In the genomic region with DNA sequence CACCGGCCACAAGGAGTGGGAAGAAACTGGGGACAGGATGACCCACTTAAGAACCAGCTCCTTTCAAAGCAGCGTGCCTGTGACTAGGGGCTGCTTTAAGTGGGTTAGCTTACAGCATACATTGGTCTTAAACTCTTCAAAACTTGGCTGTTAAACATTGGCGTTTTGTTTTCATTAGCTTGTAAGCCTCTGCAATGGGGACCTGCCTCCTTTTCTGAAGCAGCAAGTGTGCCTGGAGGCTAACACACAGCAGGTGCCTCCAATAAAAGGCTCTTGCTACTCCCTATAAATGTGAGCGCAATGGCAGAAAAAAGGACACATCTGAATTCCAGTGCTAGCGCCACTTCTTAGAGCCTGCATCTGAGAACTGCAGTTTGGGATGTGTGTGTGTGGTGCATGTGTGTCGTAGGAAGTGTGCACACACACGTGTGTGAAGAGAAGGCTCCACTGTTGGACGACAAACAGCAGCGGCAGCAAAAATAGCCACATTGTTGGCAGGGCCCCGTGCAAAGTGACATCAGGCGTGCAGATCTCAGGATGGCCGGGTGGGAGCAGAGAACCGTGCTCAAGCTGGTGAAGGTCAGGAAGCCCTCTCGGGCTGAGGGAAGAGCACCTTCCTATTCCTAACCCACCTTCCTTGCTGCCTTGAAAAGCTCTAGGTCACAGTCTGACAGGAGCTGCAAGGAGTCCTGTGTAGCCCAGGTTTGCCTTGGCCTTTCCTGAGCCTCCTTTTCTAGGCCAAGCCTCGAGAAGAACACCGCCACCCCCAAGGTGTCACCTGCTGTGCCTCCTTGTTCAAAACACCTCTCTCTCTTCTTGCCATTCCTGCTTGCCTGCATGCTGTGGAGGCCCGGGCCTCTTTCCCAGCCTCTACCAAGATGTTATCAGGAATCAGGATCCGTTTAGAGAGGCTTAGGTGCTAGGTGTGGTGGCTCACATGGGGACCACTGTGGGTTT, we compare ENCODE assay signal across 11 mouse cellular contexts. TPM values are rescaled to one million over a fixed set of nuclear protein-coding genes. Genes with fewer than 3 reads are reported as not detected.
DNase-seq lines count a peak whose midpoint lies in the region; ATAC-seq and TF ChIP-seq lines count a peak whose summit lies in the region.
"Had no signal": no experiment of that assay in that cellular context is flagged by ENCODE, and none has a peak within 500 bp of the region (broad histone marks: within the 10 kb centered on the region; RNA-seq: fewer than 3 reads in every experiment).

No protein-coding gene starts in this region.

- 56% methylated on average over 18 of the region's 18 CpGs for WGBS in embryonic facial prominence, embryonic 14.5 days
- 66% methylated on average over 18 of the region's 18 CpGs for WGBS in embryonic facial prominence, embryonic 10.5 days
- 50% methylated on average over 18 of the region's 18 CpGs for WGBS in lung, postnatal 0 days
- WGBS in intestine, postnatal 0 days, result 65% methylated on average over 18 of the region's 18 CpGs

- no peak overlapping the region for H3K4me3 ChIP-seq in embryonic facial prominence, embryonic 14.5 days (ENCODE audit: low read depth, low read length)
- H3K4me3 ChIP-seq in embryonic facial prominence, embryonic 10.5 days, result no peak overlapping the region
- H3K4me3 ChIP-seq in lung, postnatal 0 days (ENCODE audit: low read depth, low read length), result no peak overlapping the region
- H3K4me3 ChIP-seq in intestine, postnatal 0 days (ENCODE audit: low read depth, low read length), result no peak overlapping the region
- H3K4me3 ChIP-seq: megakaryocyte, embryonic 14.5 days had no signal

- peak; percentile 39 for DNase-seq in embryonic facial prominence, embryonic 14.5 days (ENCODE audit: low spot score)
- no peak for DNase-seq in embryonic facial prominence, embryonic 10.5 days (ENCODE audit: low spot score)
- peak; percentile 18 for DNase-seq in lung, postnatal 0 days (ENCODE audit: low spot score)
- no peak for DNase-seq in lung, postnatal 14 days
- DNase-seq in right cerebral cortex, postnatal 36 days (ENCODE audit: low spot score in 2 of 2), result peak; percentile 42 to 48
- no peak for DNase-seq in embryo, embryonic 9.5 days (ENCODE audit: extremely low spot score)
- DNase-seq in retina, embryonic 14.5 days (ENCODE audit: low spot score), result no peak

- no peak for TF ChIP-seq EP300 in lung, postnatal 0 days (IDR thresholded peaks at IDR 0.05)

- H3K9ac ChIP-seq in embryonic facial prominence, embryonic 14.5 days (ENCODE audit: low read depth, low read length), result no peak overlapping the region
- H3K9ac ChIP-seq in lung, postnatal 0 days (replicated peaks; ENCODE audit: low read depth), result no peak overlapping the region
- H3K9ac ChIP-seq in intestine, postnatal 0 days (ENCODE audit: low read depth, low read length), result no peak overlapping the region
- H3K9ac ChIP-seq: hindbrain, embryonic 14.5 days had no signal

- H3K9me3 ChIP-seq in embryonic facial prominence, embryonic 14.5 days (ENCODE audit: control insufficient read depth, low read length), result no peaks in the 10 kb centered on the region
- H3K9me3 ChIP-seq in embryonic facial prominence, embryonic 10.5 days, result no peaks in the 10 kb centered on the region
- no peaks in the 10 kb centered on the region for H3K9me3 ChIP-seq in lung, postnatal 0 days (ENCODE audit: low read length)
- no peaks in the 10 kb centered on the region for H3K9me3 ChIP-seq in intestine, postnatal 0 days (ENCODE audit: control insufficient read depth)
- H3K9me3 ChIP-seq: megakaryocyte, embryonic 14.5 days had no signal

- H3K4me2 ChIP-seq in embryonic facial prominence, embryonic 14.5 days (ENCODE audit: low read depth, low read length), result no peak overlapping the region
- H3K4me2 ChIP-seq in lung, postnatal 0 days (replicated peaks; ENCODE audit: low read depth, low read length), result no peak overlapping the region
- no peak overlapping the region for H3K4me2 ChIP-seq in intestine, postnatal 0 days (replicated peaks; ENCODE audit: low read depth)
- H3K4me2 ChIP-seq: hindbrain, embryonic 14.5 days had no signal

- no peaks in the 10 kb centered on the region; the same call in 1 of the 2 replicates for H3K4me1 ChIP-seq in embryonic facial prominence, embryonic 14.5 days (ENCODE audit: control insufficient read depth, insufficient read depth, low read length)
- H3K4me1 ChIP-seq in embryonic facial prominence, embryonic 10.5 days, result 0 out of 2 replicates have a peak, but pooled peaks cover 6% of the 10 kb centered on the region
- H3K4me1 ChIP-seq in lung, postnatal 0 days (ENCODE audit: insufficient read depth, low read depth, low read length), result no peaks in the 10 kb centered on the region
- H3K4me1 ChIP-seq in intestine, postnatal 0 days (replicated peaks; ENCODE audit: control insufficient read depth, insufficient read depth, low read length), result 0 out of 2 replicates have a peak, but pooled peaks cover 2% of the 10 kb centered on the region

- H3K27ac ChIP-seq in embryonic facial prominence, embryonic 14.5 days (replicated peaks; ENCODE audit: low read depth, low read length), result no peak overlapping the region
- H3K27ac ChIP-seq in embryonic facial prominence, embryonic 10.5 days (replicated peaks), result no peak overlapping the region
- no peak overlapping the region for H3K27ac ChIP-seq in lung, postnatal 0 days (ENCODE audit: low read length)
- no peak overlapping the region for H3K27ac ChIP-seq in intestine, postnatal 0 days (ENCODE audit: low read depth, low read length)
- H3K27ac ChIP-seq: hindbrain, embryonic 14.5 days had no signal

- H3K36me3 ChIP-seq in embryonic facial prominence, embryonic 14.5 days (ENCODE audit: control insufficient read depth, insufficient read depth, low read length), result no peaks in the 10 kb centered on the region
- no peaks in the 10 kb centered on the region for H3K36me3 ChIP-seq in embryonic facial prominence, embryonic 10.5 days (replicated peaks)
- no peaks in the 10 kb centered on the region for H3K36me3 ChIP-seq in lung, postnatal 0 days (ENCODE audit: insufficient read depth, low read length)
- no peaks in the 10 kb centered on the region for H3K36me3 ChIP-seq in intestine, postnatal 0 days (ENCODE audit: control insufficient read depth, insufficient read depth)

- H3K27me3 ChIP-seq in embryonic facial prominence, embryonic 14.5 days (replicated peaks; ENCODE audit: control insufficient read depth, insufficient read depth, low read length), result no peaks in the 10 kb centered on the region
- H3K27me3 ChIP-seq in embryonic facial prominence, embryonic 10.5 days (replicated peaks; ENCODE audit: low read depth, poor library complexity, severe bottlenecking), result no peaks in the 10 kb centered on the region
- H3K27me3 ChIP-seq in lung, postnatal 0 days (replicated peaks; ENCODE audit: insufficient read depth, low read length), result no peaks in the 10 kb centered on the region
- H3K27me3 ChIP-seq in intestine, postnatal 0 days (replicated peaks; ENCODE audit: control insufficient read depth, insufficient read depth, low read length), result no peaks in the 10 kb centered on the region
- H3K27me3 ChIP-seq: Patski had no signal

- ATAC-seq in embryonic facial prominence, embryonic 14.5 days (ENCODE audit: low read depth), result no peak; the same call in 1 of the 2 replicates
- no peak for ATAC-seq in lung, postnatal 0 days
- ATAC-seq in intestine, postnatal 0 days, result 0 out of 2 replicates have a peak, but pooled peaks have one; percentile 32
- ATAC-seq: Patski had no signal

- no peak for TF ChIP-seq CTCF in lung, postnatal 0 days (IDR thresholded peaks at IDR 0.05)
- TF ChIP-seq CTCF in intestine, postnatal 0 days (IDR thresholded peaks at IDR 0.05; ENCODE audit: low read depth), result no peak

RNA-seq across cellular contexts. Expression of gene Asprv1, which starts 3.6 kb away (rescaled TPM):
- polyA plus RNA-seq in embryonic facial prominence, embryonic 14.5 days (2014; fragmentation: Nextera tagmentation; extraction: Ambion mirVana), result 37.1 and 74.1 TPM in 2 replicates
- polyA plus RNA-seq in embryonic facial prominence, embryonic 10.5 days (2016; fragmentation: Nextera tagmentation; extraction: Ambion mirVana), result 0.69 and 1.3 TPM in 2 replicates
- 4.4 and 4.6 TPM in 2 replicates for polyA plus RNA-seq in lung, postnatal 0 days (2015; fragmentation: Nextera tagmentation; extraction: Ambion mirVana)
- 1.3 and 1.6 TPM in 2 replicates for polyA plus RNA-seq in intestine, postnatal 0 days (2015; fragmentation: Nextera tagmentation; extraction: Ambion mirVana)
- polyA plus RNA-seq: Patski had no signal

RNA-seq across cellular contexts. Expression of gene Mxd1, which starts 44.6 kb away (rescaled TPM):
- 10.3 and 11.8 TPM in 2 replicates for polyA plus RNA-seq in embryonic facial prominence, embryonic 14.5 days (2014; fragmentation: Nextera tagmentation; extraction: Ambion mirVana)
- 9.5 and 11.4 TPM in 2 replicates for polyA plus RNA-seq in embryonic facial prominence, embryonic 10.5 days (2016; fragmentation: Nextera tagmentation; extraction: Ambion mirVana)
- 16.4 and 17.2 TPM in 2 replicates for polyA plus RNA-seq in lung, postnatal 0 days (2015; fragmentation: Nextera tagmentation; extraction: Ambion mirVana)
- polyA plus RNA-seq in intestine, postnatal 0 days (2015; fragmentation: Nextera tagmentation; extraction: Ambion mirVana), result 23.1 and 23.9 TPM in 2 replicates

RNA-seq across cellular contexts. Expression of gene Snrnp27, which starts 60.0 kb away (rescaled TPM):
- polyA plus RNA-seq in embryonic facial prominence, embryonic 14.5 days (2014; fragmentation: Nextera tagmentation; extraction: Ambion mirVana), result 107 TPM in 2 replicates
- 124 and 134 TPM in 2 replicates for polyA plus RNA-seq in embryonic facial prominence, embryonic 10.5 days (2016; fragmentation: Nextera tagmentation; extraction: Ambion mirVana)
- 91.2 and 95.5 TPM in 2 replicates for polyA plus RNA-seq in lung, postnatal 0 days (2015; fragmentation: Nextera tagmentation; extraction: Ambion mirVana)
- polyA plus RNA-seq in intestine, postnatal 0 days (2015; fragmentation: Nextera tagmentation; extraction: Ambion mirVana), result 86.4 and 97.1 TPM in 2 replicates

Comparison
In these comparisons a context has a peak if more than half of its experiments do, and no peak if none do; other contexts are left out.
1. DNase-seq: peak in embryonic facial prominence, embryonic 14.5 days (single experiment), lung, postnatal 0 days (single experiment) and right cerebral cortex, postnatal 36 days (2 of 2); none in embryonic facial prominence, embryonic 10.5 days (single experiment), lung, postnatal 14 days (single experiment), embryo, embryonic 9.5 days (single experiment) and retina, embryonic 14.5 days (single experiment).